Mouse (Mus musculus) lung, adult 2 months (tissue): ENCODE results near the gene Taf4. TPM values are rescaled to one million over a fixed set of nuclear protein-coding genes. Genes with fewer than 3 reads are reported as not detected.

Source experiments
- DNase-seq: peaks from one replicate; pipeline ENCODE4 v3.0.0; 2022
- H3K4me1 ChIP-seq: fragments of 200-500 bp; 2 replicates; pipeline ENCODE4 v1.6.1; 2011; ENCODE audit warnings: low read length; ENCODE audit not compliant: control insufficient read depth, insufficient read depth
- H3K4me3 ChIP-seq: fragments of 200-500 bp; replicated peaks from 2 replicates; pipeline ENCODE3; 2011; ENCODE audit warnings: low read depth, mild to moderate bottlenecking, control low read depth, low read length; ENCODE audit errors: extremely low read depth
- CTCF ChIP-seq: fragments of 200-500 bp; IDR thresholded peaks from 2 replicates; pipeline ENCODE4 v1.5.1; 2011; ENCODE audit warnings: mild to moderate bottlenecking, low read length, control low read depth; ENCODE audit not compliant: insufficient read depth
- POLR2A ChIP-seq: fragments of 200-500 bp; IDR thresholded peaks from 2 replicates; pipeline ENCODE4 v1.6.1; 2011; ENCODE audit warnings: low read depth, mild to moderate bottlenecking, control low read depth, low read length, borderline replicate concordance; ENCODE audit errors: extremely low read depth
- WGBS: fragments of 180-500 bp; shearing (Covaris S2); methylation state at CpG from one replicate; pipeline ENCODE4 v1.1.7; 2018; 5-methylcytosine and 5-hydroxymethylcytosine counted together
- polyA plus RNA-seq: library from polyadenylated mRNA; depleted of rRNA; stranded (reverse); fragments of >200 nt; gene quantifications from 2 replicates; pipeline ENCODE4 v1.2.3, GENCODE M21; 2012

Gene Taf4
- polyA plus RNA-seq, 1 experiment, result 11.5 TPM

- TF ChIP-seq POLR2A, result no peak
- no peak for TF ChIP-seq CTCF
- no peak for DNase-seq
- 25% methylated on average over 8 of the region's 8 CpGs for WGBS
- H3K4me1 ChIP-seq, result peaks cover 26% of the 10 kb centered on the region
- no peak overlapping the region for H3K4me3 ChIP-seq
Observed at GRCm38 (mm10) chr2:179973871-179974628, 2.4 kb downstream of the Taf4 start.

- DNase-seq, result no peak
- peaks cover 24% of the 10 kb centered on the region for H3K4me1 ChIP-seq
- no peak overlapping the region for H3K4me3 ChIP-seq
- WGBS, result 40% methylated on average over 2 of the region's 2 CpGs
- TF ChIP-seq CTCF (no peak), POLR2A (no peak)
Observed at GRCm38 (mm10) chr2:179972406-179972805, 4.0 kb downstream of the Taf4 start.

GRCm38 (mm10) chr2:179971891-179972290 lies 4.6 kb downstream of the Taf4 start:
- TF ChIP-seq CTCF (no peak), POLR2A (no peak)
- Histone ChIP-seq H3K4me1 (peaks cover 22% of the 10 kb centered on the region), H3K4me3 (no peak overlapping the region)
- no peak for DNase-seq
- WGBS, result 65% methylated on average over 2 of the region's 2 CpGs

DNA sequence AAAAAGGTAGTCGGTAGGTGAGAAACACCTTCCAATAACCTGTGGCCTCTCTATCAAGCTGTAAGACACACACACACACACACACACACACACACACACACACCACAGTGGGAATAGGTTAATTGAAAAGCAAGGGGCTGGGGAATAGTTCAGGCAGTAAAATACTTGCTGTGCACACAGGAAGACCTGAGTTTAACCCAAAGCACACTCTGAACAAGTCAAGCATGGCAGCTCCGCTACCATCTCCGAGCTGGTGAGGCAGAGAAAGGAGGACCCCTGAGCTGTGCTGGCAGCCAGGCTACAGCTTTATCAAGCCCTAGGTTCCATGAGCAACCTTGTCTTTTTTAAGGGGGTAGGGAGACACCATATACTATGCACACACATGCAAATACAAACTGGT lies 7.3 kb downstream of the Taf4 start:
- WGBS, result 86% methylated on average over 3 of the region's 3 CpGs
- TF ChIP-seq CTCF (no peak), POLR2A (no peak)
- Histone ChIP-seq H3K4me1 (peaks cover 24% of the 10 kb centered on the region), H3K4me3 (no peak overlapping the region)
- no peak for DNase-seq

DNA sequence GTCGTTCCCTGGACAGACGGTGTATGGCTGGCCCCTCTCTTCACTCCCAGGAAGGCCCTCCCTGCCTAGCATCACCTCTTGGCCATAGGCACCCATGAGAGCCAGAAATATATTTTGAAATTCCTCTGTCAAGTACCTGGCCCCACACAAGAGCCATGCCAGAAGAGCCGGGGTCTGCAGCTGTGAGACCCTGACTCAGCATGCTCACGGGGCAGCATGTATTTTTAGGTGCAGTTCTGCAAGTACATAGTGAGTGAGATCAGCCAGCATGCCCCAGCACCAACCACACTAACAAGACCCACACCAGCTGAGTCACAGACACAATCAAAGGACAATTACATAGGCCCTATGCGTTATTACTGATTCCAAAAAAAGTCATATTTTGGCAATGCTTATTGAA lies 8.8 kb downstream of the Taf4 start:
- no peak for DNase-seq
- no peak for TF ChIP-seq POLR2A
- no peak for TF ChIP-seq CTCF
- H3K4me3 ChIP-seq, result no peak overlapping the region
- peaks cover 18% of the 10 kb centered on the region for H3K4me1 ChIP-seq
- WGBS, result 56% methylated on average over 5 of the region's 5 CpGs

GRCm38 (mm10) chr2:179961420-179961819 lies 15.0 kb downstream of the Taf4 start:
- Histone ChIP-seq H3K4me1 (peaks cover 9% of the 10 kb centered on the region; the same call in 1 of the 2 replicates), H3K4me3 (no peak overlapping the region)
- WGBS, result 77% methylated on average over 4 of the region's 4 CpGs
- no peak for DNase-seq
- TF ChIP-seq POLR2A (no peak), CTCF (no peak)

GRCm38 (mm10) chr2:179960327-179960726 lies 16.1 kb downstream of the Taf4 start:
- WGBS, result 76% methylated on average over 6 of the region's 6 CpGs
- H3K4me3 ChIP-seq, result no peak overlapping the region
- H3K4me1 ChIP-seq, result peaks cover 8% of the 10 kb centered on the region
- no peak for DNase-seq
- TF ChIP-seq POLR2A (no peak), CTCF (no peak)

GRCm38 (mm10) chr2:179959391-179959790 lies 17.1 kb downstream of the Taf4 start:
- DNase-seq, result no peak
- Histone ChIP-seq H3K4me3 (no peak overlapping the region), H3K4me1 (peaks cover 10% of the 10 kb centered on the region)
- no peak for TF ChIP-seq POLR2A
- TF ChIP-seq CTCF, result no peak
- WGBS, result 39% methylated on average over 3 of the region's 3 CpGs

DNA sequence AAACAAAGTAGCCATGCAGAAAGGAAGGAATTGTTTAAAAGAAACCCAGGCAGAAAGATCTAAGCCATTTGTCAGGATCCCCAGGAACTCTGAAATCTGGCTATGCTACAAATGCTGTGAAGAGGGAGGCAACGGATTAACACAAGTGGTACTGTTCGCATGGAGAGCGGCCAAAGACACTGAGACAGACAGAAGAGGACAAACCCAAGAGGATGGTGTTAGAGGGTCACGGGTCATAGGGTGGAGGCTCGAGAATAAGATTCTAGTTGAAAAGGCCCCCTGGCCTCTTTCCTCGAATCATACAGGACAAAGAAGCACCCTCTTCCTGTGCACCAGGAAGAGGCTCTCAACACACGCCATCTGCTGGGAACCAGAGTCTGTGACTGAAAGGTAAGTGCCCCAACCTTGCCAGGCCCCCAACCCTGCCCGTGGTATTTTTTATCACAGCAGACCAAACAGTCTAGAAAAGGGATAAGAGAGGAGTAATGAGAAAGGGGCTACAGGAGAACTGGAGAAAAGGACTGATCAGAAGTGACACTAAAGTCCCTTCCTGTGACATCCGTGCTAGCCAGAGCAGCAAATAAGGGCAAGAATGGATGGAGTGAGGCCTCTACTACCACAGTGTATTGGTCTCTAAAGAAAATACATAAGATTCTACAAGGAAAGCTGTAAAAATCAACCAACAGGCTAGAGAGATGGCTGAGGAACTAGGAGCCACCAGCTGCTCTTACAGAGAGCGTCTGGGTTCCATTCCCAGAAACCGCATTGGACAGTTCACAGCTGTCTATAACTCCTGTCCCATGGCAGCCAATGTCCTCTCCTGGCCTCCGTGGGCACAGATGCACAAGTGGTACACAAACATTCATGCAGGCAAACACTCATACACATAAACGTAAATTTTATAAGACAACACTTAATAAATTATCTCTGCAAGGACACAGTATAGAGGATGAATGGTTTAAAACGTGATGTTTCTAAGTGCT lies 24.6 kb downstream of the Taf4 start:
- no peak for TF ChIP-seq CTCF
- no peak for TF ChIP-seq POLR2A
- DNase-seq, result no peak
- Histone ChIP-seq H3K4me1 (peaks cover 19% of the 10 kb centered on the region), H3K4me3 (no peak overlapping the region)
- 56% methylated on average over 14 of the region's 14 CpGs for WGBS

GRCm38 (mm10) chr2:179948820-179949219 lies 27.6 kb downstream of the Taf4 start:
- TF ChIP-seq CTCF (no peak), POLR2A (no peak)
- 76% methylated on average over 5 of the region's 5 CpGs for WGBS
- H3K4me1 ChIP-seq, result peaks cover 14% of the 10 kb centered on the region
- H3K4me3 ChIP-seq, result no peak overlapping the region
- no peak for DNase-seq

DNA sequence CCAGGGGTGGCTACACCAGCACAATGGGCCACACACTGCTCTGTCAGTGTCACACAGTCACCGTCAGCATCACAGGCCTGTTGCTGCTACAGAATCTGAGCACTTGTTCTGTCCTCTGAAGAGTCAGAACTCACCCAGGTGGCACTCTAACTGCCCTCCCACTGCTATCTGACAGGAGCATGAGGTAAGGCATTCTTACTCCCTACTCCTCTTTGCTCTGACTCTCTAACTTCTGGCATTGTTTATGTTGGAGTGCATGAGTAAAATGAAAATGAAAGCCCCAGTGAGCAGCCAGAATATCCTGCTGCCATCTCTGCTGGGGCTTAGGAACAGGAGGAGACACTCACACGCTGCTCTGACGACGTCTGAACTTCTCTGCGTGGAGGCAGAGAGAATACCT lies 28.8 kb downstream of the Taf4 start:
- DNase-seq, result no peak
- peaks cover 17% of the 10 kb centered on the region for H3K4me1 ChIP-seq
- no peak for TF ChIP-seq POLR2A
- no peak for TF ChIP-seq CTCF
- H3K4me3 ChIP-seq, result no peak overlapping the region
- WGBS, result 33% methylated on average over 5 of the region's 5 CpGs
